Mouse (Mus musculus) heart, embryonic 15.5 days (tissue): ENCODE data around the gene Shank2. TPM values are rescaled to one million over a fixed set of nuclear protein-coding genes. Genes with fewer than 3 reads are reported as not detected.

Experiments used
- ATAC-seq: fragments of 200-750 bp; cut with Nextera tagmentation; replicated peaks from 2 replicates; pipeline ENCODE4 v1.8.0; 2017; ENCODE audit warnings: low read depth, moderate TSS enrichment; ENCODE audit not compliant: insufficient number of reproducible peaks, insufficient read depth, low FRiP score
- H3K27ac ChIP-seq: fragments of 300-500 bp; sonication (generic); 2 replicates; pipeline ENCODE4 v1.5.1; 2015; ENCODE audit warnings: mild to moderate bottlenecking, inconsistent platforms
- H3K27me3 ChIP-seq: fragments of 300-500 bp; sonication (generic); 2 replicates; pipeline ENCODE4 v1.6.1; 2015; ENCODE audit warnings: inconsistent platforms
- H3K36me3 ChIP-seq: fragments of 300-500 bp; sonication (generic); 2 replicates; pipeline ENCODE4 v1.6.1; 2015; ENCODE audit warnings: mild to moderate bottlenecking, inconsistent platforms
- H3K4me1 ChIP-seq: fragments of 300-500 bp; sonication (generic); replicated peaks from 2 replicates; pipeline ENCODE4 v1.6.1; 2015; ENCODE audit warnings: inconsistent platforms
- H3K4me2 ChIP-seq: fragments of 300-500 bp; sonication (generic); 2 replicates; pipeline ENCODE4 v1.6.1; 2015; ENCODE audit warnings: inconsistent platforms, mild to moderate bottlenecking, moderate library complexity
- H3K4me3 ChIP-seq: fragments of 300-500 bp; sonication (generic); 2 replicates; pipeline ENCODE4 v1.5.1; 2015; ENCODE audit warnings: mild to moderate bottlenecking, inconsistent platforms
- H3K9ac ChIP-seq: fragments of 300-500 bp; sonication (generic); 2 replicates; pipeline ENCODE4 v1.6.1; 2015; ENCODE audit warnings: mild to moderate bottlenecking, inconsistent platforms
- H3K9me3 ChIP-seq: fragments of 300-500 bp; sonication (generic); replicated peaks from 2 replicates; pipeline ENCODE4 v1.6.1; 2016; ENCODE audit warnings: inconsistent platforms
- WGBS: fragments of 180-500 bp; shearing (Covaris S2); methylation state at CpG from one replicate; pipeline ENCODE4 v1.1.7; 2015; ENCODE audit warnings: mixed read lengths; 5-methylcytosine and 5-hydroxymethylcytosine counted together
- polyA plus RNA-seq: library from polyadenylated mRNA; unstranded; fragments of >200 nt; fragmentation: Nextera tagmentation; extraction: Ambion mirVana; gene quantifications from 2 replicates; pipeline ENCODE4 v1.2.1, GENCODE M21; 2015

Gene Shank2
- polyA plus RNA-seq, result 0.50 and 0.81 TPM in 2 replicates

GRCm38 (mm10) chr7:144001628-144002027, at the start of gene Shank2:
Gene Shank2, plus strand, starts transcription at chr7:144001928.
- WGBS, result 73% methylated on average over 3 of the region's 3 CpGs
- no peak within 1 kb of the TSS for H3K9ac ChIP-seq
- H3K4me3 ChIP-seq, result no peak within 1 kb of the TSS
- peaks cover 6% of the 10 kb centered on the region; the same call in 1 of the 2 replicates for H3K9me3 ChIP-seq
- H3K27ac ChIP-seq, result no peak within 1 kb of the TSS
- ATAC-seq, result no peak
- H3K4me1 ChIP-seq, result no peaks in the 10 kb centered on the region
- no peak within 1 kb of the TSS for H3K4me2 ChIP-seq
- no peaks in the 10 kb centered on the region for H3K36me3 ChIP-seq
- H3K27me3 ChIP-seq, result no peaks in the 10 kb centered on the region

GRCm38 (mm10) chr7:143952130-143952529, 49.6 kb upstream of the Shank2 start:
- H3K27ac ChIP-seq, result no peak overlapping the region
- H3K4me3 ChIP-seq, result no peak overlapping the region
- WGBS, result 69% methylated on average over 3 of the region's 3 CpGs
- H3K27me3 ChIP-seq, result peaks cover 4% of the 10 kb centered on the region; the same call in 1 of the 2 replicates
- H3K4me2 ChIP-seq, result no peak overlapping the region
- no peak for ATAC-seq
- no peak overlapping the region for H3K9ac ChIP-seq
- no peaks in the 10 kb centered on the region for H3K4me1 ChIP-seq
- no peaks in the 10 kb centered on the region for H3K36me3 ChIP-seq
- H3K9me3 ChIP-seq, result no peaks in the 10 kb centered on the region

GRCm38 (mm10) chr7:143956575-143957295, 45.0 kb upstream of the Shank2 start:
- no peak overlapping the region for H3K9ac ChIP-seq
- no peaks in the 10 kb centered on the region for H3K4me1 ChIP-seq
- ATAC-seq, result no peak
- no peak overlapping the region for H3K4me2 ChIP-seq
- WGBS, result 70% methylated on average over 6 of the region's 6 CpGs
- no peak overlapping the region for H3K4me3 ChIP-seq
- H3K27me3 ChIP-seq, result peaks cover 4% of the 10 kb centered on the region; the same call in 1 of the 2 replicates
- H3K9me3 ChIP-seq, result no peaks in the 10 kb centered on the region
- no peak overlapping the region for H3K27ac ChIP-seq
- H3K36me3 ChIP-seq, result no peaks in the 10 kb centered on the region

DNA sequence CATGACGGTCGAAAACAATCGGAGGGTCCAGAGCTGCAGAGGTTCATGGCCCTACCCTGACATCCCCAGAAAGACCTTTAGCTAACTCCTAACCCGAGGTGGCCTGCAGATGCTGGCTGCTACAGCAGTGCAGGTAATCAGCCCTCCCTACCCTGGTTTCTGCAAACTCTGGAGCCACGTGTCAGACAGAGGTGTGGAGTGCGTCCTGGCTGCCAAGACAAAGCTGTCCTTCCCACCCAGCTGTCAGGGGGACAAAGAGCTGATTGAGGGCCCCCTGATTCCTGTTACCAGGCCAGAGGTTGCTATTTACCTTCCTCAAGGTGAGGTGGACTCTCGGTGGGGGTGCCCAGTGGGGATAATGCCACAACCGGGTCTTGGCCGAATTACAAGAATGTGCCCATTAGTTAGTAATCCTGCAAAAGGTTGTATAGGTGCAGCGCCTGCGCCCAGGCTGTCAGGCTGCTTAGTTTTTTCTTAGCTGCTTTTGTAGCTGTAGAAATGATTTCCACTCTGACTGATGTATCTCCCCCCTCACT, 43.6 kb upstream of the Shank2 start:
- Histone ChIP-seq H3K4me2 (no peak overlapping the region), H3K27ac (no peak overlapping the region), H3K36me3 (no peaks in the 10 kb centered on the region), H3K9ac (no peak overlapping the region), H3K27me3 (peaks cover 2% of the 10 kb centered on the region; the same call in 1 of the 2 replicates), H3K4me1 (no peaks in the 10 kb centered on the region), H3K4me3 (no peak overlapping the region), H3K9me3 (no peaks in the 10 kb centered on the region)
- WGBS, result 55% methylated on average over 11 of the region's 11 CpGs
- ATAC-seq, result no peak

GRCm38 (mm10) chr7:143963813-143964212, 37.9 kb upstream of the Shank2 start:
- Histone ChIP-seq H3K36me3 (no peaks in the 10 kb centered on the region), H3K27ac (no peak overlapping the region), H3K4me2 (no peak overlapping the region), H3K27me3 (no peaks in the 10 kb centered on the region), H3K9me3 (no peaks in the 10 kb centered on the region), H3K4me1 (no peaks in the 10 kb centered on the region), H3K9ac (no peak overlapping the region), H3K4me3 (no peak overlapping the region)
- ATAC-seq, result no peak
- WGBS, result 80% methylated on average over 5 of the region's 5 CpGs

DNA sequence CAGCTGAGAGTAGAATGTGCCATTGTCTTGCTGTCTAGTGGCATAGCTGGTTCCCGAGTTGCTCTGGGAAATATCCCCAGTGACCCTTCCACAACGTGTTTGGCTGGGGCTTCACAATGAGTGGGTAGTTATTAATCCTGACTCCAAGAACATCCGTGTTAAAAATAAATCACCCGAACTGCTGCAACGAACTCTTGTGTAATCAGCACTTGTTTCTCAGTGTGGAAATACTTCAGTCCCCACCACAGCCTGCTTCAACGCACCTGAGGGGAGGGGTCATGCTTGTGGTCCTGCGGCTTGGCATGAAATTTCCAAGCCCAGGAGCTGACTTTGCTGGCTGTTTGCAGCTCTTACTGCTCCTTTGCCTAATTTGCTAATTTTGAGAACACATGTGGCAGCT, 35.1 kb upstream of the Shank2 start:
- Histone ChIP-seq H3K27ac (no peak overlapping the region), H3K36me3 (no peaks in the 10 kb centered on the region), H3K4me2 (no peak overlapping the region), H3K4me1 (no peaks in the 10 kb centered on the region), H3K4me3 (no peak overlapping the region), H3K27me3 (no peaks in the 10 kb centered on the region), H3K9me3 (no peaks in the 10 kb centered on the region), H3K9ac (no peak overlapping the region)
- no peak for ATAC-seq
- 56% methylated on average over 7 of the region's 7 CpGs for WGBS

DNA sequence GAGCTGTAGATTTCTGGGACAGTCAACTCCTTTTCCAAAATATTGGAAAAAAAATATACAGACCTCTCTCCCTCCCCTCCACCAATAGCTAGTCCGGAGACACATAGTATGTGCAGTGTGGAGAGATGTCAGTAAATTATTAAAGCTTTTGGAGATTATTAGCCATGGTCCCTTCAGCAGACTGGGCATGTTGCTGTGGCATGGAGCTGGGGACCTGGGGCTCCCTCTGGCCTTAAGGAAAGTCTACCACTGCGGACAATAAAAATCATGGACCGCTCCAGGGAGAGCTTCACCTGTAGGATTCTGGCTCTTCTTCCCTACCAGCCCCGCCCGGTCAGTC, 24.3 kb upstream of the Shank2 start:
- ATAC-seq, result no peak
- WGBS, result 14% methylated on average over 5 of the region's 5 CpGs
- H3K4me1 ChIP-seq, result peaks cover 15% of the 10 kb centered on the region
- H3K4me3 ChIP-seq, result peak overlapping the region; percentile 45
- peaks cover 92% of the 10 kb centered on the region for H3K27me3 ChIP-seq
- H3K4me2 ChIP-seq, result peak overlapping the region; percentile 75
- no peak overlapping the region for H3K27ac ChIP-seq
- no peaks in the 10 kb centered on the region for H3K36me3 ChIP-seq
- H3K9me3 ChIP-seq, result no peaks in the 10 kb centered on the region
- no peak overlapping the region for H3K9ac ChIP-seq

GRCm38 (mm10) chr7:143977831-143978682, 23.7 kb upstream of the Shank2 start:
- Histone ChIP-seq H3K27me3 (peaks cover 91% of the 10 kb centered on the region), H3K9me3 (no peaks in the 10 kb centered on the region), H3K27ac (no peak overlapping the region), H3K9ac (no peak overlapping the region), H3K36me3 (no peaks in the 10 kb centered on the region), H3K4me1 (peaks cover 15% of the 10 kb centered on the region), H3K4me2 (peak overlapping the region; percentile 75), H3K4me3 (peak overlapping the region; percentile 45)
- ATAC-seq, result no peak
- WGBS, result under 1% methylated on average over 67 of the region's 67 CpGs

GRCm38 (mm10) chr7:143978741-143979371, 22.9 kb upstream of the Shank2 start:
- Histone ChIP-seq H3K9me3 (no peaks in the 10 kb centered on the region), H3K4me2 (peak overlapping the region; percentile 75), H3K9ac (no peak overlapping the region), H3K4me1 (peaks cover 15% of the 10 kb centered on the region), H3K27me3 (peaks cover 83% of the 10 kb centered on the region), H3K4me3 (peak overlapping the region; percentile 45), H3K27ac (no peak overlapping the region), H3K36me3 (no peaks in the 10 kb centered on the region)
- ATAC-seq, result peak; percentile 74; the same call in 1 of the 2 replicates
- WGBS, result under 1% methylated on average over 50 of the region's 50 CpGs

- no peaks in the 10 kb centered on the region for H3K9me3 ChIP-seq
- no peak for ATAC-seq
- H3K9ac ChIP-seq, result no peak overlapping the region
- H3K27me3 ChIP-seq, result peaks cover 77% of the 10 kb centered on the region
- 47% methylated on average over 5 of the region's 5 CpGs for WGBS
- no peak overlapping the region for H3K4me3 ChIP-seq
- H3K4me2 ChIP-seq, result no peak overlapping the region
- H3K4me1 ChIP-seq, result peaks cover 15% of the 10 kb centered on the region
- no peaks in the 10 kb centered on the region for H3K36me3 ChIP-seq
- no peak overlapping the region for H3K27ac ChIP-seq
Observed at GRCm38 (mm10) chr7:143979986-143980385, 21.7 kb upstream of the Shank2 start.

DNA sequence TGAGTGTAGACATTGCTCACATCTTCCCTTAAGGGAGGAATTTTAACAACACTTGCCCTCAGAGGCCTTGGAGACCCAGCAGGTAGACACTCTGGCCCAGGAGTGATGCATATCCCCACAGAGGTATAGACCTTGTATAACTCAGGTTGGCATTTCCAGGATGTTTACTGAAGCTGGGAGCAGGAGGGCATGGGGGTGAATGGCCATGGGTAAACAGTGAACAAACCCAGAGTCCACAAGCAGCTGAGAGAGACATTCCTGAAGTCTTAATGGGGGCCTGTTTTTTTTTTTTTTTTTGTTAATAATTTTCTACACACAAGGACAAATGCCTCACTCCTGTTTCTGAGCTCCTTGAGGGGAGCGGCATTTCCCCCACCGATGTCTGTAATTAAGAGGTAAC, 15.4 kb upstream of the Shank2 start:
- no peak overlapping the region for H3K27ac ChIP-seq
- H3K9me3 ChIP-seq, result no peaks in the 10 kb centered on the region
- H3K4me2 ChIP-seq, result no peak overlapping the region
- no peak overlapping the region for H3K4me3 ChIP-seq
- no peaks in the 10 kb centered on the region for H3K36me3 ChIP-seq
- H3K27me3 ChIP-seq, result peaks cover 14% of the 10 kb centered on the region
- no peaks in the 10 kb centered on the region for H3K4me1 ChIP-seq
- no peak for ATAC-seq
- 93% methylated on average over 2 of the region's 2 CpGs for WGBS
- H3K9ac ChIP-seq, result no peak overlapping the region
